Mouse (Mus musculus) CH12.LX (cell line): ENCODE data around the gene Mcts2. TPM values are rescaled to one million over a fixed set of nuclear protein-coding genes. Genes with fewer than 3 reads are reported as not detected.

Experiments
- DNase-seq: peaks from one replicate; pipeline ENCODE4 v3.0.0-alpha.2; 2013; ENCODE audit errors: extremely low read depth
- H3K27ac ChIP-seq: 2 replicates; pipeline ENCODE4 v1.5.1; 2012; ENCODE audit warnings: low read depth, mild to moderate bottlenecking, control low read depth, moderate library complexity; ENCODE audit not compliant: insufficient read depth
- H3K27me3 ChIP-seq: replicated peaks from 2 replicates; pipeline ENCODE3; 2012; ENCODE audit warnings: inconsistent platforms
- H3K36me3 ChIP-seq, 2 experiments: replicated peaks in 1 of 2; 2 replicates each; pipeline versions ENCODE3 to v1.6.1; 2012; ENCODE audit warnings: inconsistent platforms in 1 of 2, low read length in 1 of 2, mild to moderate bottlenecking in 1 of 2, mixed read lengths in 1 of 2, moderate library complexity in 1 of 2; ENCODE audit not compliant: control insufficient read depth in 1 of 2, insufficient read depth in 1 of 2
- H3K4me1 ChIP-seq, 2 experiments: 2 replicates each; pipeline ENCODE4 v1.6.1; 2012; ENCODE audit warnings: inconsistent platforms in 1 of 2, moderate library complexity in 1 of 2; ENCODE audit not compliant: insufficient read depth in 2 of 2, control insufficient read depth in 1 of 2
- H3K4me2 ChIP-seq: 2 replicates; pipeline ENCODE4 v1.6.1; 2012; ENCODE audit warnings: low read depth, mild to moderate bottlenecking, control low read depth; ENCODE audit not compliant: poor library complexity, insufficient read depth, severe bottlenecking
- H3K4me3 ChIP-seq, 3 experiments: fragments of 150-350 bp in 1 of 3; sonication (generic) in 1 of 3; replicated peaks in 1 of 3; 2 replicates each; pipeline versions ENCODE3 to v1.5.1; 2011 to 2012; ENCODE audit warnings: low read depth in 2 of 3, low read length in 2 of 3, mild to moderate bottlenecking in 2 of 3, moderate library complexity in 2 of 3, control low read depth in 1 of 3, improper control_type of control experiment in 1 of 3, inconsistent platforms in 1 of 3, mixed read lengths in 1 of 3; ENCODE audit not compliant: poor library complexity in 1 of 3
- H3K79me2 ChIP-seq: replicated peaks from 2 replicates; pipeline ENCODE4 v1.6.1; 2012; ENCODE audit warnings: mild to moderate bottlenecking, moderate library complexity; ENCODE audit not compliant: control insufficient read depth, poor library complexity, insufficient read depth, severe bottlenecking; ENCODE audit errors: extremely low read depth
- H3K9ac ChIP-seq: 2 replicates; pipeline ENCODE4 v1.6.1; 2012; ENCODE audit warnings: low read depth, mild to moderate bottlenecking, control low read depth, moderate library complexity; ENCODE audit not compliant: insufficient read depth
- H3K9me3 ChIP-seq: replicated peaks from 2 replicates; pipeline ENCODE3; 2012; ENCODE audit warnings: low read length, inconsistent platforms, mixed read lengths
- CTCF ChIP-seq, 2 experiments: IDR thresholded peaks in 1 of 2; conservative IDR thresholded peaks in 1 of 2; 2 replicates each; pipeline ENCODE4 v1.5.1; 2011 to 2012; ENCODE audit warnings: low read depth in 2 of 2, low read length in 2 of 2, improper control_type of control experiment in 1 of 2, inconsistent platforms in 1 of 2, mild to moderate bottlenecking in 1 of 2, moderate library complexity in 1 of 2
- HCFC1 ChIP-seq: IDR thresholded peaks from 2 replicates; pipeline ENCODE4 v1.6.1; 2012; ENCODE audit warnings: low read depth, mild to moderate bottlenecking, inconsistent platforms, low read length, improper control_type of control experiment
- JUN ChIP-seq: IDR thresholded peaks from 2 replicates; pipeline ENCODE4 v1.6.1; 2011; ENCODE audit warnings: low read depth, mild to moderate bottlenecking, low read length, improper control_type of control experiment, moderate library complexity; ENCODE audit not compliant: insufficient read depth
- MAFK ChIP-seq: IDR thresholded peaks from 2 replicates; pipeline ENCODE4 v1.6.1; 2011; ENCODE audit warnings: low read length, improper control_type of control experiment; ENCODE audit not compliant: insufficient replicate concordance
- MEF2A ChIP-seq: IDR thresholded peaks from 2 replicates; pipeline ENCODE4 v1.6.1; 2014; ENCODE audit warnings: low read depth, mild to moderate bottlenecking, inconsistent platforms, low read length, improper control_type of control experiment, borderline replicate concordance
- MYC ChIP-seq: IDR thresholded peaks from 2 replicates; pipeline ENCODE4 v1.6.1; 2011; ENCODE audit warnings: low read depth, mild to moderate bottlenecking, improper control_type of control experiment, low read length
- RAD21 ChIP-seq: IDR thresholded peaks from 2 replicates; pipeline ENCODE4 v1.6.1; 2011; ENCODE audit warnings: low read depth, mild to moderate bottlenecking, low read length, improper control_type of control experiment, moderate library complexity
- RCOR1 ChIP-seq: conservative IDR thresholded peaks from 2 replicates; pipeline ENCODE4 v1.6.1; 2012; ENCODE audit warnings: low read depth, mild to moderate bottlenecking, inconsistent platforms, low read length, improper control_type of control experiment
- SMC3 ChIP-seq: IDR thresholded peaks from 2 replicates; pipeline ENCODE4 v1.6.1; 2011; ENCODE audit warnings: low read depth, low read length, improper control_type of control experiment
- TCF12 ChIP-seq: IDR thresholded peaks from 2 replicates; pipeline ENCODE4 v1.6.1; 2014; ENCODE audit warnings: low read depth, mild to moderate bottlenecking, inconsistent platforms, low read length, improper control_type of control experiment
- ZC3H11A ChIP-seq: IDR thresholded peaks from 2 replicates; pipeline ENCODE4 v1.6.1; 2012; ENCODE audit warnings: low read depth, mild to moderate bottlenecking, inconsistent platforms, low read length, improper control_type of control experiment
- dilution Hi-C: fragments of 300-500 bp; cut with MboI; formaldehyde crosslinking; loops from 2 replicates; pipeline ENCODE4 v1.14.3; 2020; ENCODE audit warnings: low sequenced_read_pairs; ENCODE audit not compliant: extremely low pct_unique_long_range_greater_than_20kb, extremely low pct_ligation_motif_present
- in situ Hi-C: fragments of 300-500 bp; cut with MboI; formaldehyde crosslinking; loops from 3 replicates; pipeline ENCODE4 v1.14.3; 2019; ENCODE audit warnings: low sequenced_read_pairs, low pct_ligation_motif_present, low pct_unique_long_range_greater_than_20kb, mixed read lengths
- polyA plus RNA-seq: library from polyadenylated mRNA; unstranded; fragments of >175 nt; gene quantifications from 2 replicates; pipeline ENCODE4 v1.2.1, GENCODE M21; 2012; ENCODE audit warnings: low read depth; ENCODE audit not compliant: insufficient read length
- total RNA-seq, 2 experiments: library from RNA; depleted of rRNA; stranded (reverse); fragments of 300-350 nt in 1 of 2; fragments of >200 nt in 1 of 2; gene quantifications; 2 replicates each; pipeline ENCODE4 v1.2.3; 2012 to 2014

Gene Mcts2
- total and polyA plus RNA-seq, 3 experiments, result 1.5 to 3.3 (median 3.2) TPM

GRCm38 (mm10) chr2:152686399-152686798 lies 436 bp upstream of the Mcts2 start:
- no peak for DNase-seq
- Histone ChIP-seq H3K36me3 (peaks cover 92 to 100% of the 10 kb centered on the region in 2 experiments), H3K4me3 (no peak overlapping the region), H3K9ac (no peak overlapping the region), H3K27me3 (no peaks in the 10 kb centered on the region), H3K79me2 (no peaks in the 10 kb centered on the region), H3K4me1 (no peaks in the 10 kb centered on the region), H3K4me2 (no peak overlapping the region), H3K27ac (no peak overlapping the region), H3K9me3 (no peaks in the 10 kb centered on the region)
- TF ChIP-seq JUN, result no peak
- TF ChIP-seq TCF12, result no peak
- no peak for TF ChIP-seq MYC
- in situ Hi-C loops, result no loop called here
- dilution Hi-C loops, result no loop called here

- H3K27ac ChIP-seq, result no peak overlapping the region
- no peak overlapping the region for H3K4me2 ChIP-seq
- no peaks in the 10 kb centered on the region for H3K79me2 ChIP-seq
- dilution Hi-C loops (no loop called here), in situ Hi-C loops (no loop called here)
- H3K36me3 ChIP-seq, result peaks cover 76 to 97% of the 10 kb centered on the region in 2 experiments
- H3K9ac ChIP-seq, result no peak overlapping the region
- TF ChIP-seq JUN, result no peak
- TF ChIP-seq CTCF (conservative IDR thresholded peaks at IDR 0.05 in 1 of 2, IDR thresholded peaks at IDR 0.05 in 1 of 2; ENCODE audit: low read depth in 2 of 2, low read length in 2 of 2), result peak in 1 of 2 experiments; percentile 36; a peak in 2 of 4 replicates
- no peaks in the 10 kb centered on the region for H3K27me3 ChIP-seq
- no peak overlapping the region for H3K4me3 ChIP-seq
- peaks cover 0 to 9% of the 10 kb centered on the region in 2 experiments; a peak in 2 of 4 replicates for H3K4me1 ChIP-seq
- DNase-seq, result no peak
- H3K9me3 ChIP-seq, result no peaks in the 10 kb centered on the region
Observed at GRCm38 (mm10) chr2:152691564-152692217, 4.9 kb downstream of the Mcts2 start.

- H3K79me2 ChIP-seq, result no peaks in the 10 kb centered on the region; the same call in 1 of the 2 replicates
- H3K9ac ChIP-seq, result no peak overlapping the region
- H3K9me3 ChIP-seq, result no peaks in the 10 kb centered on the region
- in situ Hi-C loops, result no loop called here
- H3K4me2 ChIP-seq, result no peak overlapping the region
- H3K36me3 ChIP-seq, result peaks cover 73 to 97% of the 10 kb centered on the region in 2 experiments
- peaks cover 0 to 14% of the 10 kb centered on the region in 2 experiments; a peak in 2 of 4 replicates for H3K4me1 ChIP-seq
- dilution Hi-C loops, result no loop called here
- no peaks in the 10 kb centered on the region for H3K27me3 ChIP-seq
- peak; percentile 85 to 90 for TF ChIP-seq CTCF (conservative IDR thresholded peaks at IDR 0.05 in 1 of 2, IDR thresholded peaks at IDR 0.05 in 1 of 2; ENCODE audit: low read depth in 2 of 2, low read length in 2 of 2)
- no peak for TF ChIP-seq ZC3H11A
- peak; percentile 75 for TF ChIP-seq SMC3
- TF ChIP-seq JUN, result no peak
- 0 out of 2 replicates have a peak, but pooled peaks have one; percentile 24 for TF ChIP-seq MYC
- peak; percentile 52 for TF ChIP-seq RAD21
- TF ChIP-seq HCFC1, result peak; percentile 54
- no peak for TF ChIP-seq RCOR1
- no peak for TF ChIP-seq MAFK
- TF ChIP-seq MEF2A, result peak; percentile 12; the same call in 1 of the 2 replicates
- H3K27ac ChIP-seq, result no peak overlapping the region
- H3K4me3 ChIP-seq, result no peak overlapping the region
- DNase-seq, result peak; percentile 68
Observed at GRCm38 (mm10) chr2:152693233-152693632, 6.4 kb downstream of the Mcts2 start.
